Mouse (Mus musculus) hindbrain, embryonic 15.5 days (tissue): ENCODE results near the gene Scyl2. TPM values are rescaled to one million over a fixed set of nuclear protein-coding genes. Genes with fewer than 3 reads are reported as not detected.
"Not testable (repeated sequence)": the region's sequence is repeated elsewhere in the genome, so short reads cannot be mapped to it uniquely, and the experiment has no call there.

ENCODE experiments used
- ATAC-seq: fragments of 200-750 bp; cut with Nextera tagmentation; 2 replicates; pipeline ENCODE4 v1.8.0; 2017; ENCODE audit warnings: low read depth, moderate number of reproducible peaks, moderate TSS enrichment; ENCODE audit not compliant: low FRiP score
- H3K27ac ChIP-seq: fragments of 300-500 bp; sonication (generic); replicated peaks from 2 replicates; pipeline ENCODE4 v1.5.1; 2015; ENCODE audit warnings: mild to moderate bottlenecking, inconsistent platforms
- H3K27me3 ChIP-seq: fragments of 300-500 bp; sonication (generic); 2 replicates; pipeline ENCODE4 v1.6.1; 2015; ENCODE audit warnings: control low read depth, inconsistent platforms
- H3K36me3 ChIP-seq: fragments of 300-500 bp; sonication (generic); 2 replicates; pipeline ENCODE4 v1.6.1; 2015; ENCODE audit warnings: control low read depth, inconsistent platforms
- H3K4me1 ChIP-seq: fragments of 300-500 bp; sonication (generic); replicated peaks from 2 replicates; pipeline ENCODE4 v1.6.1; 2015; ENCODE audit warnings: control low read depth, inconsistent platforms
- H3K4me2 ChIP-seq: fragments of 300-500 bp; sonication (generic); 2 replicates; pipeline ENCODE4 v1.6.1; 2015; ENCODE audit warnings: moderate library complexity, mild to moderate bottlenecking, inconsistent platforms
- H3K4me3 ChIP-seq: fragments of 300-500 bp; sonication (generic); 2 replicates; pipeline ENCODE4 v1.5.1; 2015; ENCODE audit warnings: mild to moderate bottlenecking, inconsistent platforms
- H3K9ac ChIP-seq: fragments of 300-500 bp; sonication (generic); 2 replicates; pipeline ENCODE4 v1.6.1; 2015; ENCODE audit warnings: inconsistent platforms
- H3K9me3 ChIP-seq: fragments of 300-500 bp; sonication (generic); 2 replicates; pipeline ENCODE4 v1.6.1; 2016; ENCODE audit warnings: control low read depth, inconsistent platforms
- WGBS: fragments of 180-500 bp; shearing (Covaris S2); methylation state at CpG from one replicate; pipeline ENCODE4 v1.1.7; 2015; 5-methylcytosine and 5-hydroxymethylcytosine counted together
- polyA plus RNA-seq: library from polyadenylated mRNA; unstranded; fragments of >200 nt; fragmentation: Nextera tagmentation; extraction: Ambion mirVana; gene quantifications from 2 replicates; pipeline ENCODE4 v1.2.1, GENCODE M21; 2015

Gene Scyl2
- polyA plus RNA-seq, 1 experiment from 2014 or later = 7.5 TPM

DNA sequence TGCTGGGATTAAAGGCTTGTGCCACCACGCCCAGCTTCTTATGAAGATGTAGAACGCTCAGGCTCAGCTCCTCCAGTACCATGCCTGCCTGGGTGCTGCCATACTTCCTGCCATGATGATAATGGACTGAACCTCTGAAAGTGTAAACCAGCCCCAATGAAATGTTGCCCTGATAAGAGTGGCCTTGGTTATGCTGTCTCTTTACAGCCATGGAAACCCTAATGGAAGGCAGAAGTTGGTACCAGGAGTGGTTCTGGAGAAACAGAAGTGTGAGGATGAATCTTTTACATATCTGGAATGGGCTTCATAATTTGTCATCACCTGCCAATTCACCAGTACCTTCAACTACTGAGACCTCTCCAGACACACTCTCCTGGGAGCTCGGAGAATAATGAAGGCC is 11.9 kb upstream of the Scyl2 start:
- Histone ChIP-seq H3K4me3 (no peak overlapping the region), H3K27ac (no peak overlapping the region), H3K4me2 (no peak overlapping the region), H3K27me3 (no peaks in the 10 kb centered on the region), H3K9me3 (no peaks in the 10 kb centered on the region), H3K4me1 (no peaks in the 10 kb centered on the region), H3K36me3 (no peaks in the 10 kb centered on the region), H3K9ac (no peak overlapping the region)
- no peak for ATAC-seq
- WGBS = 98% methylated on average over 3 of the region's 3 CpGs

DNA sequence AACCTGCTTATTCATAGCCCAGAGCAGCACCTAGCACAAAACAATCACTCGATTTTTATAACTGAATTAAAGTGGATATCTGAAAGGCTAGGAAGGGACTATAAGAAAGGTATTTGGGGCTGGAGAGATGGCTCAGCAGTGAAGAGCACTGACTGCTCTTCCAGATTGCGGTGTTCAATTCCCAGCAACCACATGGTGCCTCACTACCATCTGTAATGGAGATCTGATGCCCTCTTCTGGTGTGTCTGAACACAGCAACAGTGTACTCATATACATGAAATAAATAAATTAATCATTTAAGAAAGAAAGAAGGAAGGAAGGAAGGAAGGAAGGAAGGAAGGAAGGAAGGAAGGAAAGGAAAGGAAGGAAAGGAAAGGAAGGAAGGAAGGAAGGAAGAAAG is 10.2 kb upstream of the Scyl2 start:
- H3K4me1 ChIP-seq, H3K4me3 ChIP-seq, H3K36me3 ChIP-seq, H3K9ac ChIP-seq, H3K27ac ChIP-seq, H3K4me2 ChIP-seq, H3K9me3 ChIP-seq, H3K27me3 ChIP-seq, ATAC-seq: not testable (repeated sequence)
- 69% methylated on average over 2 of the region's 2 CpGs for WGBS

DNA sequence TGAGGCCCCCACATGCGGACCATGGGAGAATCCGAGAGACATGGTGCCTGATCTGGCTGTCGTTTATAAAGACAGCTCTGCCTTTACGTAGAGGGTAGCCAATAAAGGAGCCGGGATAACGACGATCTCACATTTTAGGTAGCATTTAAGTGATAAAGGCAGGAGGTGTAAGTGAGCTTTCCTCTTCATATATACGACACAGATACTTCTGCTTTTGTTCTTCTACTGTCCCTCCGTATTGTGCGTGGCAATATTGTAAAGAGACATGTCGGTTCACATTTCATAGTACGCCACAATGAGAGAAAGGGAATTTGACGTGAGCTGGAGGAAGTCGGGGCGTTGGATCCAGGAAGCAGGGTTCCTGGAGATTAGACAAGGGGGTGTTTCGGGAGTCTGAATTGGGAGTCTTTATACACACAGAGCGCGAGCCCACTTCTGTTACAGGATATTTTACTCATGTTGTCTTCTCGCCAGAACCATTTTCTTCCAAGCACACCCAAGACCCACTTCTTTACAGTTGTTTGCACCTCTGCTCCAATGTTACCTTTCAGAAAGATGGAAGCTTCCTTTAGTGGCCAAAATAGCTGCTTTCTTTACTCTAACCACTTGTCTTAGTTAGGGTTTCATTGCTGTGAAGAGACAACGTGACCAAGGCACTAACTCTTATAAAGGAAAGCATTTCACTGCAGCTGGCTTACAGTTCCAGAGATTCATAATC is 9.3 kb upstream of the Scyl2 start:
- no peaks in the 10 kb centered on the region for H3K4me1 ChIP-seq
- H3K9me3 ChIP-seq = no peaks in the 10 kb centered on the region
- no peak overlapping the region for H3K27ac ChIP-seq
- no peak overlapping the region for H3K9ac ChIP-seq
- ATAC-seq = no peak
- no peak overlapping the region for H3K4me3 ChIP-seq
- no peak overlapping the region for H3K4me2 ChIP-seq
- 87% methylated on average over 20 of the region's 20 CpGs for WGBS
- H3K27me3 ChIP-seq = no peaks in the 10 kb centered on the region
- H3K36me3 ChIP-seq = no peaks in the 10 kb centered on the region

- H3K4me2 ChIP-seq = no peak overlapping the region
- no peak overlapping the region for H3K4me3 ChIP-seq
- no peaks in the 10 kb centered on the region for H3K27me3 ChIP-seq
- no peak overlapping the region for H3K27ac ChIP-seq
- WGBS = 74% methylated on average over 8 of the region's 8 CpGs
- H3K9me3 ChIP-seq = no peaks in the 10 kb centered on the region
- no peaks in the 10 kb centered on the region for H3K36me3 ChIP-seq
- H3K9ac ChIP-seq = no peak overlapping the region
- no peak for ATAC-seq
- peaks cover 12% of the 10 kb centered on the region for H3K4me1 ChIP-seq
These were observed 3.9 kb upstream of the Scyl2 start for GRCm38 (mm10) chr10:89690021-89690420.

- H3K9me3 ChIP-seq = no peaks in the 10 kb centered on the region
- H3K4me3 ChIP-seq = no peak overlapping the region
- H3K27ac ChIP-seq = no peak overlapping the region
- ATAC-seq = no peak
- H3K4me2 ChIP-seq = no peak overlapping the region
- no peaks in the 10 kb centered on the region for H3K36me3 ChIP-seq
- no peaks in the 10 kb centered on the region for H3K27me3 ChIP-seq
- WGBS = 83% methylated on average over 2 of the region's 2 CpGs
- H3K9ac ChIP-seq = no peak overlapping the region
- peaks cover 28% of the 10 kb centered on the region for H3K4me1 ChIP-seq
These were observed 1.4 kb upstream of the Scyl2 start for GRCm38 (mm10) chr10:89687455-89687854.

DNA sequence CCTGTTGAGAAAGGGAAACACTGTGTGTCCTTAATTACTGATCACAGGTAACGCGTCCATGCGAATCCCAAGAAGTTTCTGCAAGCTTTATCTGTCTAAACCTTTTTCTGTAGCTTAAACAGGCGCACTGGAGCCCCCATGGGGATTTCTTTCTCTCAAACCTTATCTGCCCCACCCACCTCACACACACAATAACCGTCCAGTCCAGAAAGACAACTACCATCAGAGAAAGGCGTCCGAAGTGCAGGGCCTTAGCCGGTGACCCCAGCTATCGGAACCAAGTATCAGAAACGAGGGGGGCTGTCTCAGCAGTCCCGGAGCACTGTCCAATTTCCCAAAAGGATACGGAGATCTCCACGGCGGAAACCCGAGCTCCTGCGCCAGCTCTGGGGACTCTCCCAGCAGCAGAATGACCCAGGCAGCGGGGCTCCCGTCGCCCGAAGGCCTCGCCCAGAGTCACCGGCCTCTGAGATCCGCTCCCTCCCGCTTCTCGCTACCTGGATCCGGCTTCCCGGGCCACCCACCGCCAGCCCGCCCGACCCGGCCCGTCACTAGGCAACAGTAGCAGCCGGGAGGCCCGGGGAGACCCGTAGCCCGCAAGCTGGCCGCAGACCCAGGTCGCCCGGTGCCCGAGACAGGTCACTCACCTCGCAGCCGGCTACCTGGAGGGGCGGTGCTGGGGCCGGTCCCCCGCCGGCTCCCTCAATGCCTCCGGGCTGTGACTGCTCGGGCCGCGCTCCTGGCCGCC is 520 bp downstream of the Scyl2 start:
- H3K4me1 ChIP-seq = peaks cover 28% of the 10 kb centered on the region
- no peaks in the 10 kb centered on the region for H3K9me3 ChIP-seq
- H3K36me3 ChIP-seq = no peaks in the 10 kb centered on the region
- H3K4me2 ChIP-seq = peak overlapping the region; percentile 55
- peak overlapping the region; percentile 100 for H3K4me3 ChIP-seq
- H3K27ac ChIP-seq = peak overlapping the region; percentile 84
- no peaks in the 10 kb centered on the region for H3K27me3 ChIP-seq
- WGBS = 1% methylated on average over 51 of the region's 51 CpGs
- peak; percentile 83 for ATAC-seq
- H3K9ac ChIP-seq = peak overlapping the region; percentile 97

- H3K36me3 ChIP-seq = no peaks in the 10 kb centered on the region
- H3K9ac ChIP-seq = no peak overlapping the region
- H3K4me3 ChIP-seq = no peak overlapping the region
- H3K4me1 ChIP-seq = peaks cover 28% of the 10 kb centered on the region
- no peaks in the 10 kb centered on the region for H3K9me3 ChIP-seq
- H3K27ac ChIP-seq = no peak overlapping the region
- 77% methylated on average over 10 of the region's 10 CpGs for WGBS
- no peak overlapping the region for H3K4me2 ChIP-seq
- H3K27me3 ChIP-seq = no peaks in the 10 kb centered on the region
- ATAC-seq = no peak
These were observed 3.1 kb downstream of the Scyl2 start for GRCm38 (mm10) chr10:89682961-89683360.

- Histone ChIP-seq H3K36me3 (no peaks in the 10 kb centered on the region), H3K27ac (no peak overlapping the region), H3K4me1 (peaks cover 27% of the 10 kb centered on the region), H3K27me3 (no peaks in the 10 kb centered on the region), H3K9me3 (no peaks in the 10 kb centered on the region), H3K4me2 (no peak overlapping the region), H3K9ac (no peak overlapping the region), H3K4me3 (no peak overlapping the region)
- no peak for ATAC-seq
- 91% methylated on average over 1 of the region's 1 CpGs for whole genome bisulfite sequencing
These were observed 3.9 kb downstream of the Scyl2 start for GRCm38 (mm10) chr10:89682157-89682556.

GRCm38 (mm10) chr10:89681706-89682105 is 4.4 kb downstream of the Scyl2 start:
- H3K36me3 ChIP-seq = no peaks in the 10 kb centered on the region
- H3K4me3 ChIP-seq = no peak overlapping the region
- no peaks in the 10 kb centered on the region for H3K9me3 ChIP-seq
- no peak overlapping the region for H3K9ac ChIP-seq
- H3K27ac ChIP-seq = no peak overlapping the region
- no peak for ATAC-seq
- 97% methylated on average over 4 of the region's 4 CpGs for WGBS
- H3K27me3 ChIP-seq = no peaks in the 10 kb centered on the region
- H3K4me2 ChIP-seq = no peak overlapping the region
- H3K4me1 ChIP-seq = peaks cover 22% of the 10 kb centered on the region

GRCm38 (mm10) chr10:89680517-89680916 is 5.6 kb downstream of the Scyl2 start:
- Histone ChIP-seq H3K4me2 (no peak overlapping the region), H3K9me3 (no peaks in the 10 kb centered on the region), H3K36me3 (no peaks in the 10 kb centered on the region), H3K27ac (no peak overlapping the region), H3K4me3 (no peak overlapping the region), H3K9ac (no peak overlapping the region), H3K27me3 (no peaks in the 10 kb centered on the region), H3K4me1 (peaks cover 19% of the 10 kb centered on the region)
- no peak for ATAC-seq
- WGBS = 93% methylated on average over 3 of the region's 3 CpGs

DNA sequence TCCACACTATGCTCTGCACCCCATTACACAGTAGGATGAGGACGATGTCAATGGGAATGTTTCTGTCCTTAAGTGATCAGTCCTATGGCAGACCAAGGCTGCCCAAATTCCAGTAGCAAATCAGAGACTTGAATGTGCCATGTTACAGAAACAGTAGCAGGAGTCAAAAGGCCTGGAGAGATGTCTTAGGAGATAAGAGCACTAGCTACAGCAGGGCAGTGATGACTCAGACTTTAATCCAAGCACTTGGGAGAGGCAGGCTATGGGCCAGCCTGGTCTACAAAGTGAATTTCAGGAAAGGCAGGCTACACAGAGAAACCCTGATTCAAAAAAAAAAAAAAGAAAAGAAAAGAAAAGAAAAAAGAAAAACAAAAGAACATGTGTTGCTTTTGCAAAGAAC is 6.6 kb downstream of the Scyl2 start:
- no peak overlapping the region for H3K4me2 ChIP-seq
- no peak overlapping the region for H3K4me3 ChIP-seq
- 94% methylated on average over 1 of the region's 1 CpGs for WGBS
- ATAC-seq = no peak
- H3K4me1 ChIP-seq = peaks cover 12% of the 10 kb centered on the region
- H3K9ac ChIP-seq = no peak overlapping the region
- no peaks in the 10 kb centered on the region for H3K36me3 ChIP-seq
- no peaks in the 10 kb centered on the region for H3K27me3 ChIP-seq
- H3K9me3 ChIP-seq = no peaks in the 10 kb centered on the region
- H3K27ac ChIP-seq = no peak overlapping the region

DNA sequence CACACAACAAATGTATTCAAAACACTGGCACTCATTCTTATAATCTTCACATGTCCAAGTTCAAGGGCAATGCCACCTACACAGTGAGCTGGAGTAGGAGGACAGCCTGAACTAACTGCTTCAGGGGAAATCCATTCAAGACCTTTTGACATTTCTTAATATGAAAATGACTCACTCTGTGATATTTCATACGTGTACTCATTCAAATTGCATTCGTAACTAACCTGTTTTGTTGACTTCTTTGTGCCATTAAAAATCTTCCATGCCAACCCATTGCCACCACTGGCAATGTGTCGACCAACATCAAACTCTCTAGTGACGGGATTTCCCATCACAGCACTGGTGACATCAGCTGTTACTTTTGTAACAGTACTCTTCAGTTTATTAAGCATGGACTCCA is 8.0 kb downstream of the Scyl2 start:
- H3K4me1 ChIP-seq = no peaks in the 10 kb centered on the region
- no peak overlapping the region for H3K9ac ChIP-seq
- ATAC-seq = no peak
- H3K27ac ChIP-seq = no peak overlapping the region
- H3K9me3 ChIP-seq = no peaks in the 10 kb centered on the region
- H3K36me3 ChIP-seq = no peaks in the 10 kb centered on the region
- H3K4me2 ChIP-seq = no peak overlapping the region
- 95% methylated on average over 4 of the region's 4 CpGs for WGBS
- H3K27me3 ChIP-seq = no peaks in the 10 kb centered on the region
- H3K4me3 ChIP-seq = no peak overlapping the region
